Mouse (Mus musculus) hindlimb bud, embryonic 11.5 days (tissue): ENCODE data around the gene Runx1.
A peak's percentile ranks its signal among the peaks of the same experiment; 100 is the strongest.

ENCODE experiments used
- DNase-seq: peaks from one replicate; pipeline ENCODE4 v3.0.0-alpha.2; 2012; ENCODE audit warnings: low read depth, low spot score; ENCODE audit errors: extremely low spot score

The Runx1 gene

GRCm38 (mm10) chr16:92580981-92581380 lies 245.0 kb downstream of the Runx1 start:
- DNase-seq: no peak

GRCm38 (mm10) chr16:92578915-92579653 lies 246.9 kb downstream of the Runx1 start:
- no peak for DNase-seq

GRCm38 (mm10) chr16:92577381-92577780 lies 248.6 kb downstream of the Runx1 start:
- DNase-seq: no peak

GRCm38 (mm10) chr16:92575792-92576191 lies 250.2 kb downstream of the Runx1 start:
- DNase-seq: no peak

GRCm38 (mm10) chr16:92573193-92573592 lies 252.8 kb downstream of the Runx1 start:
- no peak for DNase-seq

- no peak for DNase-seq
Observed at GRCm38 (mm10) chr16:92571246-92571645, 254.7 kb downstream of the Runx1 start.

- DNase-seq: no peak
Observed at GRCm38 (mm10) chr16:92566146-92566545, 259.8 kb downstream of the Runx1 start.

GRCm38 (mm10) chr16:92565708-92566107 lies 260.2 kb downstream of the Runx1 start:
- DNase-seq: peak; percentile 62

GRCm38 (mm10) chr16:92565291-92565690 lies 260.7 kb downstream of the Runx1 start:
- no peak for DNase-seq

- no peak for DNase-seq
Observed at GRCm38 (mm10) chr16:92555051-92555450, 270.9 kb downstream of the Runx1 start.

- DNase-seq: no peak
Observed at GRCm38 (mm10) chr16:92552858-92553257, 273.1 kb downstream of the Runx1 start.

GRCm38 (mm10) chr16:92552106-92552382 lies 273.9 kb downstream of the Runx1 start:
- no peak for DNase-seq
